Mouse (Mus musculus) limb, embryonic 14.5 days (tissue): ENCODE data around the gene Cptp. TPM values are rescaled to one million over a fixed set of nuclear protein-coding genes. Genes with fewer than 3 reads are reported as not detected.
A peak's percentile ranks its signal among the peaks of the same experiment; 100 is the strongest.

ENCODE experiments used
- ATAC-seq: fragments of 200-750 bp; cut with Nextera tagmentation; 2 replicates; pipeline ENCODE4 v1.8.0; 2017; ENCODE audit warnings: low read depth, moderate number of reproducible peaks, moderate TSS enrichment; ENCODE audit not compliant: low FRiP score
- DNase-seq: peaks from one replicate; pipeline ENCODE4 v3.0.0-alpha.2; 2015; ENCODE audit warnings: low spot score
- H3K27ac ChIP-seq: fragments of 300-500 bp; sonication (generic); replicated peaks from 2 replicates; pipeline ENCODE4 v1.5.1; 2014; ENCODE audit warnings: low read depth, mild to moderate bottlenecking, low read length, moderate library complexity, mixed read lengths
- H3K27me3 ChIP-seq: fragments of 300-500 bp; sonication (generic); 2 replicates; pipeline ENCODE4 v1.6.1; 2014; ENCODE audit warnings: low read length, mixed read lengths; ENCODE audit not compliant: control insufficient read depth, insufficient read depth
- H3K36me3 ChIP-seq: fragments of 300-500 bp; sonication (generic); 2 replicates; pipeline ENCODE4 v1.6.1; 2014; ENCODE audit warnings: mild to moderate bottlenecking, low read length, moderate library complexity, mixed read lengths; ENCODE audit not compliant: control insufficient read depth, insufficient read depth
- H3K4me1 ChIP-seq: fragments of 300-500 bp; sonication (generic); 2 replicates; pipeline ENCODE4 v1.6.1; 2014; ENCODE audit warnings: antibody characterized with exemption, low read length, mixed read lengths; ENCODE audit not compliant: control insufficient read depth, insufficient read depth
- H3K4me2 ChIP-seq: fragments of 300-500 bp; sonication (generic); replicated peaks from 2 replicates; pipeline ENCODE4 v1.6.1; 2014; ENCODE audit warnings: low read depth, mild to moderate bottlenecking, low read length, moderate library complexity; ENCODE audit not compliant: severe bottlenecking
- H3K4me3 ChIP-seq: fragments of 300-500 bp; sonication (generic); replicated peaks from 2 replicates; pipeline ENCODE4 v1.5.1; 2014; ENCODE audit warnings: low read length
- H3K9ac ChIP-seq: fragments of 300-500 bp; sonication (generic); 2 replicates; pipeline ENCODE4 v1.6.1; 2014; ENCODE audit warnings: mild to moderate bottlenecking, low read depth, low read length, moderate library complexity; ENCODE audit not compliant: severe bottlenecking
- H3K9me3 ChIP-seq: fragments of 300-500 bp; sonication (generic); 2 replicates; pipeline ENCODE4 v1.6.1; 2016; ENCODE audit warnings: low read length; ENCODE audit not compliant: control insufficient read depth
- POLR2A ChIP-seq: fragments of 200-500 bp; IDR thresholded peaks from 2 replicates; pipeline ENCODE4 v1.8.0; 2012; ENCODE audit warnings: inconsistent platforms, mild to moderate bottlenecking, moderate library complexity, borderline replicate concordance; ENCODE audit not compliant: insufficient read depth, insufficient read length; ENCODE audit errors: extremely low read depth
- WGBS: fragments of 180-500 bp; shearing (Covaris S2); extraction: QIAGEN DNeasy Blood & Tissue Kit; methylation state at CpG from one replicate; pipeline ENCODE4 v1.1.7; 2014; 5-methylcytosine and 5-hydroxymethylcytosine counted together
- polyA plus RNA-seq, 2 experiments: library from polyadenylated mRNA; depleted of rRNA in 1 of 2; stranded (reverse) in 1 of 2; unstranded in 1 of 2; fragments of >200 nt; fragmentation: Nextera tagmentation in 1 of 2; extraction: Ambion mirVana in 1 of 2; gene quantifications; 2 replicates each; pipeline versions ENCODE4 v1.2.1 to v1.2.3; 2012 to 2014

The Cptp gene
- polyA plus RNA-seq, 2 experiments: 15.0 to 19.2 TPM

GRCm38 (mm10) chr4:155832321-155832720 is 36.9 kb downstream of the Cptp start:
- H3K36me3 ChIP-seq: peaks cover 16% of the 10 kb centered on the region
- no peak for TF ChIP-seq POLR2A
- H3K4me2 ChIP-seq: peak overlapping the region; percentile 90
- H3K27me3 ChIP-seq: no peaks in the 10 kb centered on the region
- WGBS: 52% methylated on average over 10 of the region's 10 CpGs
- H3K4me1 ChIP-seq: peaks cover 15% of the 10 kb centered on the region
- DNase-seq (no peak), ATAC-seq (no peak)
- H3K4me3 ChIP-seq: peak overlapping the region; percentile 83
- no peaks in the 10 kb centered on the region for H3K9me3 ChIP-seq
- no peak overlapping the region for H3K27ac ChIP-seq
- peak overlapping the region; percentile 76 for H3K9ac ChIP-seq

DNA sequence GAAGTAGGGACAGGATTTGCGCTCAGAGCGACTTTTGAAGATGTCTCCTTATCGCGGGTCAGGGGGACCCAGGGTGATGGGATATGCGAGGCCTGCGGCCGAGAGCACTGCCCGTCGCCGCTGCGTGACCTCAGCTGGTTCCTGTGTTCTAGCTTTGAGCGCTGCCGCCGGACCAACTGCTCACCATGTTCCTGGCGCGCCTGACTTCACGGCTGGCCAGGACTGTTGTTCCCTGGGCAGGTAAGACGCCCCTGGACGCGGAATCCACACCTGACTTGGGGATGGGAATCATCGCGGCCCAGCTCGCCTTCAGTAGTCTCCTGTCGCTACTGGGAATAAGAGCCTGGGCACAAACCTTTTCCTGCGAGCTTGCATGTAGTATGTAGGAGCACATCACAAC is 37.4 kb downstream of the Cptp start:
- Histone ChIP-seq H3K27ac (peak overlapping the region; percentile 75), H3K9me3 (no peaks in the 10 kb centered on the region), H3K36me3 (peaks cover 21% of the 10 kb centered on the region), H3K4me2 (peak overlapping the region; percentile 90), H3K4me1 (peaks cover 15% of the 10 kb centered on the region), H3K9ac (peak overlapping the region; percentile 76), H3K27me3 (no peaks in the 10 kb centered on the region), H3K4me3 (peak overlapping the region; percentile 83)
- no peak for TF ChIP-seq POLR2A
- DNase-seq (no peak), ATAC-seq (no peak)
- under 1% methylated on average over 25 of the region's 25 CpGs for WGBS

GRCm38 (mm10) chr4:155831205-155831766 is 38.0 kb downstream of the Cptp start, which contains the start of gene Aurkaip1:
Gene Aurkaip1, plus strand, starts transcription at chr4:155831272.
- WGBS: 0% methylated on average over 45 of the region's 49 CpGs
- peak; percentile 43; the same call in 1 of the 2 replicates for TF ChIP-seq POLR2A
- H3K27me3 ChIP-seq: no peaks in the 10 kb centered on the region

GRCm38 (mm10) chr4:155830596-155830995 is 38.6 kb downstream of the Cptp start:
- Histone ChIP-seq H3K4me3 (peak overlapping the region; percentile 83), H3K4me2 (peak overlapping the region; percentile 90), H3K27me3 (no peaks in the 10 kb centered on the region), H3K27ac (no peak overlapping the region), H3K9me3 (no peaks in the 10 kb centered on the region), H3K36me3 (peaks cover 30% of the 10 kb centered on the region), H3K9ac (0 out of 2 replicates have a peak overlapping the region, but pooled peaks have one; percentile 76), H3K4me1 (peaks cover 15% of the 10 kb centered on the region)
- TF ChIP-seq POLR2A: no peak
- ATAC-seq (no peak), DNase-seq (no peak)
- WGBS: 53% methylated on average over 8 of the region's 8 CpGs

More at GRCm38 (mm10) chr4:155831205-155831766, 38.0 kb downstream of the Cptp start, which contains the start of gene Aurkaip1:
- ATAC-seq (peak; percentile 90), DNase-seq (peak; percentile 94)
- Histone ChIP-seq H3K27ac (peak within 1 kb of the TSS; percentile 75), H3K4me1 (peaks cover 15% of the 10 kb centered on the region), H3K36me3 (peaks cover 26% of the 10 kb centered on the region), H3K4me3 (peak within 1 kb of the TSS; percentile 83), H3K9ac (peak within 1 kb of the TSS; percentile 76), H3K9me3 (no peaks in the 10 kb centered on the region), H3K4me2 (peak within 1 kb of the TSS; percentile 90)

DNA sequence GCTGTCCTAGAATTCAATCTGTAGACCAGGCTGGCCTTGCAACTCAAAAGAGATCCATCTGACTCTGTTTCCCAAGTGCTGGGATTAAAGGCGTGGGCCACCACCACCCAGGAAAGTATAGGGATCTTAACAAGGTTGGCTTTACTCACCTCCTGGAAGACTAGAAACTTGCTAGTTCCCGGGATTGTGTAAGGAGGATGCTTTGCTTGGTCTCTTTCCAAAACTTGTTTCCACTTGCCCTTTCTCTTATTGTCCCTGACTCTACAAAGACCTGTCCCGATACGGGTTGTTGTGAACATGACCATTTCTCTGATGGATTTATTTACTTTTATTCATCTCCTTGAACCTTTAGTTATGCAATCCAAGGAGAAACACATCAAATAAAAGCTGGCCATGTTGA is 39.4 kb downstream of the Cptp start:
- Histone ChIP-seq H3K4me2 (no peak overlapping the region), H3K27ac (no peak overlapping the region), H3K4me1 (peaks cover 15% of the 10 kb centered on the region), H3K36me3 (peaks cover 37% of the 10 kb centered on the region), H3K27me3 (no peaks in the 10 kb centered on the region), H3K9ac (no peak overlapping the region), H3K9me3 (no peaks in the 10 kb centered on the region), H3K4me3 (no peak overlapping the region)
- DNase-seq (no peak), ATAC-seq (no peak)
- TF ChIP-seq POLR2A: no peak
- 91% methylated on average over 4 of the region's 4 CpGs for WGBS
